Mouse (Mus musculus): ENCODE results near the gene Carm1.

GRCm38 (mm10) chr9:21525937-21526633 is 20.6 kb upstream of the Carm1 start, which contains the start of gene AB124611:
- TF ChIP-seq CTCF (IDR thresholded peaks at IDR 0.05; ENCODE audit: low read depth, low read length) (no peak), POLR2A (IDR thresholded peaks at IDR 0.05; ENCODE audit: borderline replicate concordance, low read depth, low read length) (no peak)

Data from bone marrow macrophage, adult 2 months (primary cell).